Mouse (Mus musculus) embryonic facial prominence, embryonic 10.5 days (tissue): ENCODE measurements around the gene Zfp36l1. TPM values are rescaled to one million over a fixed set of nuclear protein-coding genes. Genes with fewer than 3 reads are reported as not detected.

Experiments used
- DNase-seq: peaks from one replicate; pipeline ENCODE4 v3.0.0-alpha.2; 2017; ENCODE audit warnings: low spot score
- H3K27ac ChIP-seq: fragments of 300-500 bp; sonication (generic); replicated peaks from 2 replicates; pipeline ENCODE4 v1.5.1; 2016; ENCODE audit warnings: mild to moderate bottlenecking
- H3K27me3 ChIP-seq: fragments of 300-500 bp; sonication (generic); replicated peaks from 2 replicates; pipeline ENCODE4 v1.6.1; 2016; ENCODE audit warnings: low read depth, mild to moderate bottlenecking; ENCODE audit not compliant: poor library complexity, severe bottlenecking
- H3K36me3 ChIP-seq: fragments of 300-500 bp; sonication (generic); replicated peaks from 2 replicates; pipeline ENCODE4 v1.6.1; 2016; ENCODE audit warnings: mild to moderate bottlenecking, moderate library complexity
- H3K4me1 ChIP-seq: fragments of 300-500 bp; sonication (generic); 2 replicates; pipeline ENCODE4 v1.6.1; 2016
- H3K4me3 ChIP-seq: fragments of 300-500 bp; sonication (generic); 2 replicates; pipeline ENCODE4 v1.5.1; 2016; ENCODE audit warnings: mild to moderate bottlenecking, moderate library complexity
- H3K9me3 ChIP-seq: fragments of 300-500 bp; sonication (generic); 2 replicates; pipeline ENCODE4 v1.6.1; 2016; ENCODE audit warnings: mild to moderate bottlenecking
- WGBS: fragments of 180-500 bp; shearing (Covaris S2); methylation state at CpG from one replicate; pipeline ENCODE4 v1.1.7; 2016; 5-methylcytosine and 5-hydroxymethylcytosine counted together
- polyA plus RNA-seq: library from polyadenylated mRNA; unstranded; fragments of >200 nt; fragmentation: Nextera tagmentation; extraction: Ambion mirVana; gene quantifications from 2 replicates; pipeline ENCODE4 v1.2.1, GENCODE M21; 2016

Zfp36l1 gene
- polyA plus RNA-seq, 1 experiment from 2014 or later, result 119 TPM

DNA sequence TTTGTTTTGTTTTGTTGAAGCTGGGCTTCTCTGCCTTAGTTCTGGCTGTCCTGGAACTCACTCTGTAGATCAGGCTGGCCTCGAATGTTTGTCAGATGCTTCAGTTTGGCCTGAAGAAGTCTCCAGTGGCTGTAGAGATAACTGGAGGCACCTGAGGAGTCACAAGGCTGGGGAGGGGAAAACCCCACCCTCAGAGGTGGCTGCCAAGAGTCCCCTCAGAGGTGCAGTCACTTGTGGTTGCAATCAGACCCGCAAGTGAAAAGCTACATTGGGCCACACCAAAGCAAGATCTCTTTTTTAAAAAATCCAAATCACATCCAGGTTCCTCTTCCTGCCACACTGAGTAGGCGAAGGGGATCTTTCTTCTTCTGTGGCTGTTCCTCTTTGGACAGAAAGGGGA is 43.8 kb downstream of the Zfp36l1 start:
- WGBS, result 74% methylated on average over 3 of the region's 3 CpGs
- Histone ChIP-seq H3K4me1 (peaks cover 28% of the 10 kb centered on the region), H3K36me3 (no peaks in the 10 kb centered on the region), H3K27ac (0 out of 2 replicates have a peak overlapping the region, but pooled peaks have one; percentile 4), H3K4me3 (no peak overlapping the region), H3K27me3 (no peaks in the 10 kb centered on the region), H3K9me3 (no peaks in the 10 kb centered on the region)
- no peak for DNase-seq

DNA sequence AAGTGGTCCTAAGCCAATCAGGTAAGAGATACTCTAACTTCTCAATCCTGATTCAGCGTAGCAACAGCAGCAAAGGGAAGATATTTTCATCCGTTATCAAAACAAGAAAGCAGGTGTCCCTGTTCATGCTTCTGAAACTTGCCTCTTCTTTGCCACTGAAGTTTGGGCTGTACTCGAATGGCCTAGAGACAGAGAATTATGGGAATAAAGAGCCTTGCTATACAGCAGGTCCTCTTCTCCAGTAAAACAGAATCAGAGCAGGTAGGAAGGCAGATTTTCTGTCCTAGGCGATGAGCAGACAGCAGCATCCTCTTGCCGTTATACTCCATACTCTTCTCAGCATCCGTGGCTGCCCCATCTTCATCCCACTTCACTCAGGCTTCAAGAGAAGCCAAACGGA is 44.8 kb downstream of the Zfp36l1 start:
- no peaks in the 10 kb centered on the region for H3K27me3 ChIP-seq
- WGBS, result 83% methylated on average over 7 of the region's 7 CpGs
- no peak for DNase-seq
- H3K4me1 ChIP-seq, result peaks cover 38% of the 10 kb centered on the region
- H3K36me3 ChIP-seq, result no peaks in the 10 kb centered on the region
- H3K27ac ChIP-seq, result 0 out of 2 replicates have a peak overlapping the region, but pooled peaks have one; percentile 36
- H3K4me3 ChIP-seq, result no peak overlapping the region
- no peaks in the 10 kb centered on the region for H3K9me3 ChIP-seq

DNA sequence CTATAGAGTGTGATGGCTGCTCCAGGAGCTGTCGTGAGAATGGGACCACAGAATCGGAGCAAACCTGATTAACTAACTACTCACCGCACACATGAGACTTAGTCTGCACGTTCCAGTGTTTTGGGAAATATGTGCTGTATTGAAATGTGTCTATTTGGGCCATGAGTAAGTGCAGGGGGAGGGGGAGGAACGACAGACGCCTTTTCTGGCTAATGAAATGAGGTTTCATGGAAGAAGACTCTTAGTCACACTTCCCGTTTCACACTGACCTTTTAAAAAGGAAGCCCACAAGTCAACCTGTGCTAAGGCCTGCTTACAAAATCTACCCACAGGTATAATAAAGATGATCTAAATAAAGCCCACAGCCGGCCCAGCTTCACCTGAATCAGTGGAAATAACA is 47.8 kb downstream of the Zfp36l1 start:
- WGBS, result 86% methylated on average over 8 of the region's 8 CpGs
- Histone ChIP-seq H3K4me1 (peaks cover 64% of the 10 kb centered on the region), H3K27ac (peak overlapping the region; percentile 92), H3K9me3 (no peaks in the 10 kb centered on the region), H3K36me3 (no peaks in the 10 kb centered on the region), H3K4me3 (no peak overlapping the region), H3K27me3 (no peaks in the 10 kb centered on the region)
- DNase-seq, result no peak

DNA sequence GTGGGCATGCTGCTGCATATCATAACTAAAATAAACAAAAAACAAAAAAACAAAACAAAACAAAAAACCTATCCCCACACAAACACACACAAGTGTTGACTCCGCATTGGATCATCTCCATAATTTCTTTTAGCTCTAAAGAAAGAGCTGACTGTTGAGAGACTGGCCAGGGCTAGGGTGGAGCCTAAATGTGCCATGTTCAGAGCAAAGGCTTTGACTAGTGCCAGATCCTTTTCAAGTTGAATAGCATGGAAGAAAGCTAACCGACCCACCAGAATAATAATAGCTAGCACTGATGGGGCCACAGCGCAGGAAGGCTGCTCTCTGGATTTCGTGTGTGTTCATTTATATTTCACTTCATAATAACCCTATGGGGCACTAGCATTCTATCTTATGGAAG is 48.5 kb downstream of the Zfp36l1 start:
- WGBS, result 81% methylated on average over 4 of the region's 4 CpGs
- H3K4me1 ChIP-seq, result peaks cover 71% of the 10 kb centered on the region
- H3K4me3 ChIP-seq, result no peak overlapping the region
- no peaks in the 10 kb centered on the region for H3K9me3 ChIP-seq
- no peak for DNase-seq
- no peaks in the 10 kb centered on the region for H3K27me3 ChIP-seq
- peak overlapping the region; percentile 92 for H3K27ac ChIP-seq
- no peaks in the 10 kb centered on the region for H3K36me3 ChIP-seq

DNA sequence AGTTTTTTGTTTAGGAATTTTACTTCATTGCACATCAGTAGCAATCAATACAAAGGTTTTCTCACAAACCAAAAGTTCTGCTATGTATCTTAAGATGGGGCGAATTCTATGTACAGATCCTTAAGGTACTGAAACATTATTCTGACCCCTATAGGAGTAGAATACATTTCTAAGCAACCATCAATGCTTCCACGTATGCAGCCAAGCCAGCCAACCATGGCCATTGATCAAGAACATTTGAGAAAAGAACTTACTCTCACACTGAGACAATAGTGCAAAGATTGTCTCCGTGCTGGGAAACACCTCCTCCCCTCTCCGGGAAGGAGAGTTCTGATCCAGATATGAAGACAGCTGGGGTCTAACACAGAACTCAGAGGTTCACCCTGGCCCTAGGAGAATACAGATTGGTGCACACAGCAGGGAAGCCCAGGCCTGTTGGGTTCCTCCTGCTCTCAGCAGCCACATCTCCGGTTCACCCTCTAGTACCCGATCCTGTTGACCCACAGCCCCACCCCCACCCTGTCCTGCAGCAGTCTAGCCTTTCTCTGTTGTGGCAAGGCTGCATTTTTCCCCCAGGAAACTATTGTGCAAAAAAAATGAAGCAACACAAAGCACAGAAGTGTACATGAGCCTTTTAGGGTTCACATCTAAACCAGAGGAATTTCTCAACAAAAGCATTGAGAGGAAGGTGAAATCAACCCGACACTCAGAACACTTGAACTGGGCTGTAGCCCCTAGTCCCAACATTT is 49.2 kb downstream of the Zfp36l1 start:
- WGBS, result 39% methylated on average over 7 of the region's 7 CpGs
- peaks cover 71% of the 10 kb centered on the region for H3K4me1 ChIP-seq
- H3K9me3 ChIP-seq, result no peaks in the 10 kb centered on the region
- no peak overlapping the region for H3K4me3 ChIP-seq
- peak overlapping the region; percentile 92 for H3K27ac ChIP-seq
- H3K36me3 ChIP-seq, result no peaks in the 10 kb centered on the region
- no peak for DNase-seq
- H3K27me3 ChIP-seq, result no peaks in the 10 kb centered on the region

DNA sequence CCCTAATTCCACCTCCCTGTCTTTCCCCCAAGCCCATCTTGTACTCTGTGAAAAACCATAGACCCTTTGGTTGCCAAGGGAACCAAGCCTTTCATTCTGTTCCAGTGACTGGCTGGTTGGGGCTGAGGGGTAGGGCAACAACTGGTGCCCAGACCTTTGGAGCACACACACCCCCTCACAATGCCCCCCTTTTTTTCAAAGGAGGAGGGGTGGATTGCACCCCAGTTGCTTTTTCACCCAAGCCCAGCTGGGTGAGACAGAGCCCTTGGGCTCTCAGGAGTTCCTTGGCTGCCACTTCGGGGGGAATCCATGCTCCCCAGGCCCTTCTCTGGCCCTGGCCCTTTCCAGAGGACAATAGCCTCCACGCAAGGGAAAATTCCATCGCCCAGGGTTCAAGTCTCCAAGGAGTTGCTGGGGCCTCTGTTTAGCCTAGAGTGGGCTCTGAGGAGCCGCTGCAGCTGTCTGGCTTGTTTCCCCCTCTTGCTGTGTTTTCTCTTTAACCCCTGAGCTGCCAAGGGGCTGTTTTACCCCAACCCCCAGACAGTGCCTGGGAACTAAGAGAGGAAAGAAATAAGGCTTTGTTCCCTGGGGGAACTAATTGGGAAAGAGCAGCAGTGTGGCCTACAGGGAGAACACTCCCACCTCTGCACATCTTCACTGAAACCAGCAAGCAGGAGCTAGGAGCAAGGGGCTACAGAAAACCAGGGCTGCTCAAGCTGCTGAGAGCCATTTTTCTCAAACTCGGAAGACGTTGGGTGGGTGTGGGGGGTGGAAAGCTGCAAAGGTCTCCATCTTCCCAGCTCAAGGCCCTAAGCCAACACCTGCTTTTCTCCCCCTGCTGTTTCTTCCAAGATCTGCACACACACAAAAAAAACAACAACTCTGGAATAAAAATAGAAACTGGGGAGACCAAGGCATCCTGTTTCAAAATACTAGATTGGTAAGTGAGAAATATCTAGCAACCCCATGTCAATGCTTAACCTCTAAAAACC is 50.1 kb downstream of the Zfp36l1 start:
- Histone ChIP-seq H3K36me3 (no peaks in the 10 kb centered on the region), H3K9me3 (no peaks in the 10 kb centered on the region), H3K4me3 (peak overlapping the region; percentile 31), H3K27ac (peak overlapping the region; percentile 92), H3K4me1 (peaks cover 64% of the 10 kb centered on the region), H3K27me3 (no peaks in the 10 kb centered on the region)
- 2% methylated on average over 6 of the region's 6 CpGs for WGBS
- peak; percentile 83 for DNase-seq

DNA sequence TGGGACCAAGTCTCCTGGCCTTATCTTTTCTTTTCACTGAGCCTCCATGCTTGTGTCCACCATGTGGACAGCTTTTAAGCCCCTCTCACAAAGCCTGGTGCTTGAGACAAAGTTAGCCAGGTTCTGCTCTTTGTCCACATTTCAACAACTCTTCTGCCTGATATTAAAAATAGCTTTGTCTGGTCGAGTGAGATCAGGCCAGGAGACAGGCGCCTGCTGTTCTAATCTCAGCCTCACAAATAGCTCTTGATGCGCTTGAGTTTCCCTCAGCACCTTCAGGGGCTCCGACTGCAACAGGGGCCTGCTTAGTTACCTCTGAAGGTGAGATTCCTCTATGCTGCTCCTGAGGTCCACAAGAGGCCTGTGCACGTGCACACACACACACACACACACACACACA is 51.0 kb downstream of the Zfp36l1 start:
- no peak for DNase-seq
- no peaks in the 10 kb centered on the region for H3K27me3 ChIP-seq
- peaks cover 64% of the 10 kb centered on the region for H3K4me1 ChIP-seq
- H3K9me3 ChIP-seq, result no peaks in the 10 kb centered on the region
- H3K36me3 ChIP-seq, result no peaks in the 10 kb centered on the region
- H3K27ac ChIP-seq, result peak overlapping the region; percentile 92
- H3K4me3 ChIP-seq, result peak overlapping the region; percentile 31
- WGBS, result 24% methylated on average over 5 of the region's 5 CpGs

DNA sequence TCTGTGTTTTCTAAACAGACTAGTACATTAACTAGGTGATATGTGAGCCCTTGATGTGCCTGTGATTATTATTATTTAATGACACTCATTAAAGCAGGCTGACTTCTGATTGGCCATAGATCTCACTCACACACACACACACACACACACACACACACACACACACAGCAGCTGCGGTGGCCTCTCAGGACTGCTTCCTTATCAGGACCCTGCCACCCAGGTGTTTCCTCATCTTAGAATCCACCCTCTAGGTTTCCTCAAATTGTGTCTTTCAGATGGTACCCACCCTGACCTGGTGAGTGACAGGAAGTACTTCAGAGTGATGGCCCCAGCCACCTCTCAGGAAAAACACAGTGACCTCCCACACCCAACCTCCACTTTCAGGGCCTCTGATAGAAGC is 52.0 kb downstream of the Zfp36l1 start:
- WGBS, result 69% methylated on average over 1 of the region's 1 CpGs
- no peak for DNase-seq
- H3K9me3 ChIP-seq, result no peaks in the 10 kb centered on the region
- no peaks in the 10 kb centered on the region for H3K36me3 ChIP-seq
- H3K4me3 ChIP-seq, result no peak overlapping the region
- H3K27ac ChIP-seq, result peak overlapping the region; percentile 92
- peaks cover 64% of the 10 kb centered on the region for H3K4me1 ChIP-seq
- H3K27me3 ChIP-seq, result no peaks in the 10 kb centered on the region

DNA sequence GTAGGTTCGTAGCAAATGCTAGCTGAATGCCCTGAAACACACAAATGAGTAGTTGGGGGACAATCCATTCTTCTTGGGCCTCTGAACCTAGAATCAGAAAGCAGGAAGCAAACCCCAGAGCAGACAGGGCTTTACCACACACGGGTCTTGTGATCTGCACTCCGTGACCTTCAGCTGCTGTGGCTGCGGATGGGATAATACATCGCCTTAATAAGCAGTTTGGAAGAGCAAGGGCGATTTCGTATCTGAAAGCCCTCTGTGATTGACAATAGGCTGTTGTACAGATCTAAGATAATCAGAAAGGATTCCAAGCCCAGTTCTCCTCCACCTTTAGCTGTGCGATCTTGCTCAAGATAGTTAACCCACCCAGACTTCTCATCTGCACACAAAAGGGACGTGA is 52.5 kb downstream of the Zfp36l1 start:
- Histone ChIP-seq H3K4me3 (no peak overlapping the region), H3K9me3 (no peaks in the 10 kb centered on the region), H3K4me1 (peaks cover 62% of the 10 kb centered on the region), H3K27ac (peak overlapping the region; percentile 92), H3K36me3 (no peaks in the 10 kb centered on the region), H3K27me3 (no peaks in the 10 kb centered on the region)
- peak; percentile 30 for DNase-seq
- WGBS, result 34% methylated on average over 9 of the region's 9 CpGs

DNA sequence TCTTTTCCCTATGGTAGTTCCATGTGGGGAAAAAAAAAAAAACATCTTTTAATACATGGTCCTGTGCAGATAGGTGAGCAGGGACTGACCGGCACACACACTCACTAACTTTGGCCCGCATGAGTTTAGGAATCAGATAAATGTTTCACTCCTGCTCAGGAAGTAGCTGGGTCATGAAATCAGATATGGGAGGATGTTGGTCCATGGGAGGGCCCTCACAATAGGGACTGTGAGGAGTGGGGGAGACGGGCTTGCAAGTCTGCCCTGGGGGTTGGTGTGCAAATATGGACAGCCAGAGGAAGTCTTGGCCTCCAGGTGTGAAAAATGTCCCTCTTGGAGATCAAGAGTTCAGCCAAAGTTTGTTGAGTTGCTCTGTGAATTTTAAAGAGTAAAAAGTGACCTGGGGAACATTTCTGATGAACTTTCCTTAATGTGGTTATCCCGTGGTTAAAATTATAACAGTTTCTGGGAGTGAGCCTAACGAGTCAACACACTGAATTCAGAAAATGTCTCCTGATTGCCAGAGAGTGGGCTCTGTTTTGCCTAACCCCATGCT is 53.0 kb downstream of the Zfp36l1 start:
- Histone ChIP-seq H3K27me3 (no peaks in the 10 kb centered on the region), H3K36me3 (no peaks in the 10 kb centered on the region), H3K4me3 (no peak overlapping the region), H3K9me3 (no peaks in the 10 kb centered on the region), H3K27ac (peak overlapping the region; percentile 92), H3K4me1 (peaks cover 57% of the 10 kb centered on the region)
- no peak for DNase-seq
- 58% methylated on average over 5 of the region's 5 CpGs for WGBS
